Mouse (Mus musculus) limb, embryonic 12.5 days (tissue): ENCODE results near the gene Rbm26. TPM values are rescaled to one million over a fixed set of nuclear protein-coding genes. Genes with fewer than 3 reads are reported as not detected.
A peak's percentile ranks its signal among the peaks of the same experiment; 100 is the strongest.

Source experiments
- ATAC-seq: fragments of 200-750 bp; cut with Nextera tagmentation; 2 replicates; pipeline ENCODE4 v1.8.0; 2017; ENCODE audit warnings: low read depth, moderate TSS enrichment; ENCODE audit not compliant: insufficient number of reproducible peaks, insufficient read depth, low FRiP score, low TSS enrichment
- H3K27ac ChIP-seq: fragments of 300-500 bp; sonication (generic); 2 replicates; pipeline ENCODE4 v1.5.1; 2016; ENCODE audit warnings: mild to moderate bottlenecking, moderate library complexity
- H3K27me3 ChIP-seq: fragments of 300-500 bp; sonication (generic); 2 replicates; pipeline ENCODE4 v1.6.1; 2016; ENCODE audit warnings: mild to moderate bottlenecking, moderate library complexity
- H3K36me3 ChIP-seq: fragments of 300-500 bp; sonication (generic); 2 replicates; pipeline ENCODE4 v1.6.1; 2016; ENCODE audit warnings: mild to moderate bottlenecking, moderate library complexity
- H3K4me1 ChIP-seq: fragments of 300-500 bp; sonication (generic); replicated peaks from 2 replicates; pipeline ENCODE4 v1.6.1; 2016
- H3K4me2 ChIP-seq: fragments of 300-500 bp; sonication (generic); 2 replicates; pipeline ENCODE4 v1.6.1; 2016; ENCODE audit warnings: mild to moderate bottlenecking, moderate library complexity
- H3K4me3 ChIP-seq: fragments of 300-500 bp; sonication (generic); replicated peaks from 2 replicates; pipeline ENCODE4 v1.5.1; 2016; ENCODE audit warnings: mild to moderate bottlenecking
- H3K9ac ChIP-seq: fragments of 300-500 bp; sonication (generic); replicated peaks from 2 replicates; pipeline ENCODE4 v1.6.1; 2016; ENCODE audit warnings: mild to moderate bottlenecking, moderate library complexity
- H3K9me3 ChIP-seq: fragments of 300-500 bp; sonication (generic); 2 replicates; pipeline ENCODE4 v1.6.1; 2016; ENCODE audit warnings: mild to moderate bottlenecking, moderate library complexity
- WGBS: fragments of 180-500 bp; shearing (Covaris S2); methylation state at CpG from one replicate; pipeline ENCODE4 v1.1.7; 2016; 5-methylcytosine and 5-hydroxymethylcytosine counted together
- polyA plus RNA-seq: library from polyadenylated mRNA; unstranded; fragments of >200 nt; fragmentation: Nextera tagmentation; extraction: Ambion mirVana; gene quantifications from 2 replicates; pipeline ENCODE4 v1.2.1, GENCODE M21; 2016

Gene Rbm26
- polyA plus RNA-seq, 1 experiment from 2014 or later = 52.0 TPM

GRCm38 (mm10) chr14:105085332-105085993 lies 91.7 kb downstream of the Rbm26 start:
- Histone ChIP-seq H3K27ac (no peak overlapping the region), H3K9ac (no peak overlapping the region), H3K27me3 (no peaks in the 10 kb centered on the region), H3K4me3 (no peak overlapping the region), H3K9me3 (no peaks in the 10 kb centered on the region), H3K36me3 (no peaks in the 10 kb centered on the region), H3K4me2 (no peak overlapping the region), H3K4me1 (no peaks in the 10 kb centered on the region)
- WGBS = 68% methylated on average over 7 of the region's 7 CpGs
- ATAC-seq = no peak

GRCm38 (mm10) chr14:105084757-105085330 lies 92.3 kb downstream of the Rbm26 start:
- Histone ChIP-seq H3K27me3 (no peaks in the 10 kb centered on the region), H3K4me2 (no peak overlapping the region), H3K4me1 (no peaks in the 10 kb centered on the region), H3K27ac (no peak overlapping the region), H3K9ac (no peak overlapping the region), H3K9me3 (no peaks in the 10 kb centered on the region), H3K4me3 (no peak overlapping the region), H3K36me3 (no peaks in the 10 kb centered on the region)
- WGBS = 64% methylated on average over 8 of the region's 8 CpGs
- no peak for ATAC-seq

GRCm38 (mm10) chr14:105084106-105084505 lies 93.0 kb downstream of the Rbm26 start:
- Histone ChIP-seq H3K4me3 (no peak overlapping the region), H3K27ac (no peak overlapping the region), H3K36me3 (no peaks in the 10 kb centered on the region), H3K9me3 (no peaks in the 10 kb centered on the region), H3K4me2 (no peak overlapping the region), H3K9ac (no peak overlapping the region), H3K27me3 (no peaks in the 10 kb centered on the region), H3K4me1 (no peaks in the 10 kb centered on the region)
- 79% methylated on average over 11 of the region's 11 CpGs for WGBS
- no peak for ATAC-seq

- no peak for ATAC-seq
- no peaks in the 10 kb centered on the region for H3K36me3 ChIP-seq
- no peak overlapping the region for H3K4me2 ChIP-seq
- no peaks in the 10 kb centered on the region for H3K9me3 ChIP-seq
- 92% methylated on average over 2 of the region's 2 CpGs for WGBS
- H3K27ac ChIP-seq = no peak overlapping the region
- 0 out of 2 replicates have a peak, but pooled peaks cover 7% of the 10 kb centered on the region for H3K4me1 ChIP-seq
- H3K4me3 ChIP-seq = no peak overlapping the region
- no peak overlapping the region for H3K9ac ChIP-seq
- H3K27me3 ChIP-seq = no peaks in the 10 kb centered on the region
Measured at GRCm38 (mm10) chr14:105074776-105075175, 102.4 kb downstream of the Rbm26 start.

- no peaks in the 10 kb centered on the region for H3K36me3 ChIP-seq
- H3K27me3 ChIP-seq = no peaks in the 10 kb centered on the region
- no peaks in the 10 kb centered on the region for H3K9me3 ChIP-seq
- WGBS = 89% methylated on average over 7 of the region's 7 CpGs
- no peak for ATAC-seq
- no peak overlapping the region for H3K4me2 ChIP-seq
- no peak overlapping the region for H3K27ac ChIP-seq
- H3K4me3 ChIP-seq = no peak overlapping the region
- no peak overlapping the region for H3K9ac ChIP-seq
- 0 out of 2 replicates have a peak, but pooled peaks cover 7% of the 10 kb centered on the region for H3K4me1 ChIP-seq
Measured at GRCm38 (mm10) chr14:105074376-105074775, 102.8 kb downstream of the Rbm26 start.

GRCm38 (mm10) chr14:105071010-105071509 lies 106.1 kb downstream of the Rbm26 start:
- H3K27me3 ChIP-seq = no peaks in the 10 kb centered on the region
- 24% methylated on average over 14 of the region's 14 CpGs for WGBS
- no peak overlapping the region for H3K27ac ChIP-seq
- H3K36me3 ChIP-seq = no peaks in the 10 kb centered on the region
- 0 out of 2 replicates have a peak, but pooled peaks cover 7% of the 10 kb centered on the region for H3K4me1 ChIP-seq
- 0 out of 2 replicates have a peak overlapping the region, but pooled peaks have one; percentile 4 for H3K4me2 ChIP-seq
- H3K4me3 ChIP-seq = no peak overlapping the region
- ATAC-seq = no peak
- no peaks in the 10 kb centered on the region for H3K9me3 ChIP-seq
- no peak overlapping the region for H3K9ac ChIP-seq

- Histone ChIP-seq H3K27ac (no peak overlapping the region), H3K4me2 (0 out of 2 replicates have a peak overlapping the region, but pooled peaks have one; percentile 4), H3K4me3 (no peak overlapping the region), H3K4me1 (0 out of 2 replicates have a peak, but pooled peaks cover 7% of the 10 kb centered on the region), H3K36me3 (no peaks in the 10 kb centered on the region), H3K27me3 (no peaks in the 10 kb centered on the region), H3K9ac (no peak overlapping the region), H3K9me3 (no peaks in the 10 kb centered on the region)
- WGBS = 26% methylated on average over 11 of the region's 11 CpGs
- no peak for ATAC-seq
Measured at GRCm38 (mm10) chr14:105070258-105071009, 106.7 kb downstream of the Rbm26 start.

GRCm38 (mm10) chr14:105068060-105068459 lies 109.1 kb downstream of the Rbm26 start:
- no peaks in the 10 kb centered on the region for H3K36me3 ChIP-seq
- H3K27ac ChIP-seq = no peak overlapping the region
- H3K4me3 ChIP-seq = no peak overlapping the region
- H3K9me3 ChIP-seq = no peaks in the 10 kb centered on the region
- H3K27me3 ChIP-seq = no peaks in the 10 kb centered on the region
- no peak overlapping the region for H3K4me2 ChIP-seq
- no peak for ATAC-seq
- H3K9ac ChIP-seq = no peak overlapping the region
- 0 out of 2 replicates have a peak, but pooled peaks cover 7% of the 10 kb centered on the region for H3K4me1 ChIP-seq
- WGBS = 79% methylated on average over 5 of the region's 5 CpGs

- 85% methylated on average over 1 of the region's 1 CpGs for WGBS
- Histone ChIP-seq H3K36me3 (no peaks in the 10 kb centered on the region), H3K4me2 (no peak overlapping the region), H3K9me3 (no peaks in the 10 kb centered on the region), H3K27me3 (no peaks in the 10 kb centered on the region), H3K4me3 (no peak overlapping the region), H3K4me1 (no peaks in the 10 kb centered on the region), H3K27ac (no peak overlapping the region), H3K9ac (no peak overlapping the region)
- ATAC-seq = no peak
Measured at GRCm38 (mm10) chr14:105064243-105064642, 112.9 kb downstream of the Rbm26 start.

- no peak for ATAC-seq
Measured at GRCm38 (mm10) chr14:105061230-105061629, 115.9 kb downstream of the Rbm26 start.

GRCm38 (mm10) chr14:105057934-105058333 lies 119.2 kb downstream of the Rbm26 start:
- Histone ChIP-seq H3K36me3 (no peaks in the 10 kb centered on the region), H3K27me3 (no peaks in the 10 kb centered on the region), H3K27ac (no peak overlapping the region), H3K4me2 (no peak overlapping the region), H3K4me1 (no peaks in the 10 kb centered on the region), H3K9me3 (no peaks in the 10 kb centered on the region), H3K9ac (no peak overlapping the region), H3K4me3 (no peak overlapping the region)
- ATAC-seq = no peak

More at GRCm38 (mm10) chr14:105061230-105061629, 115.9 kb downstream of the Rbm26 start:
- no peaks in the 10 kb centered on the region for H3K36me3 ChIP-seq
- no peak overlapping the region for H3K4me2 ChIP-seq
- 72% methylated on average over 2 of the region's 2 CpGs for WGBS
- no peak overlapping the region for H3K9ac ChIP-seq
- H3K9me3 ChIP-seq = no peaks in the 10 kb centered on the region
- no peak overlapping the region for H3K27ac ChIP-seq
- H3K27me3 ChIP-seq = no peaks in the 10 kb centered on the region
- no peak overlapping the region for H3K4me3 ChIP-seq
- H3K4me1 ChIP-seq = no peaks in the 10 kb centered on the region
